Mouse (Mus musculus): ENCODE data around the gene Aldh16a1. TPM values are rescaled to one million over a fixed set of nuclear protein-coding genes. Genes with fewer than 3 reads are reported as not detected.
"Not testable (repeated sequence)": the region's sequence is repeated elsewhere in the genome, so short reads cannot be mapped to it uniquely, and the experiment has no call there.

The Aldh16a1 gene
- polyA plus RNA-seq, 1 experiment from 2014 or later: 49.3 TPM

DNA sequence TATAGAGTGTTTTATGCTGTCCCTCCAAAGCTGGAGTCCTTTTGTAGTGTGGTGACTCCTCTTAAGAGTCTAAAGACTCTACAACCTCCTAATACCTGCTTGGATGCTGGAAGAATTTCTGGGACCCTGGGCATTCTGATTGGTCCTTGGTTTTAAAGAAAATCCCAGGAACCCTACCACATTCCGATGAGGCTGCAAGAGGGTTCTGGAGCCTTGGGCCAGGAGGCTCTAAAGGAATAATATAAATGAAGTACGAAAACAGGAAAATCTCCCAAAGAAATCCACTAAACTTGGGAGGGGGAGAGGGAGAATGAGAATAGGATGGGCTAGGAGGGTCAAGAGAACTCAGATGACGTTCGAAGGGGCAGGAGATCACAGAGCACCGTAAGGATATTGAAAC, 798 bp downstream of the Aldh16a1 start:
- ATAC-seq (ENCODE audit: insufficient read depth, low FRiP score, low read depth): no peak
- Histone ChIP-seq H3K9me3 (no peaks in the 10 kb centered on the region), H3K36me3 (0 out of 2 replicates have a peak, but pooled peaks cover 4% of the 10 kb centered on the region), H3K4me1 (peaks cover 18% of the 10 kb centered on the region), H3K4me3 (replicated peaks) (peak overlapping the region; percentile 59), H3K27me3 (replicated peaks) (no peaks in the 10 kb centered on the region), H3K4me2 (peak overlapping the region; percentile 72), H3K27ac (peak overlapping the region; percentile 96), H3K9ac (peak overlapping the region; percentile 76)
- 1% methylated on average over 5 of the region's 5 CpGs for WGBS

DNA sequence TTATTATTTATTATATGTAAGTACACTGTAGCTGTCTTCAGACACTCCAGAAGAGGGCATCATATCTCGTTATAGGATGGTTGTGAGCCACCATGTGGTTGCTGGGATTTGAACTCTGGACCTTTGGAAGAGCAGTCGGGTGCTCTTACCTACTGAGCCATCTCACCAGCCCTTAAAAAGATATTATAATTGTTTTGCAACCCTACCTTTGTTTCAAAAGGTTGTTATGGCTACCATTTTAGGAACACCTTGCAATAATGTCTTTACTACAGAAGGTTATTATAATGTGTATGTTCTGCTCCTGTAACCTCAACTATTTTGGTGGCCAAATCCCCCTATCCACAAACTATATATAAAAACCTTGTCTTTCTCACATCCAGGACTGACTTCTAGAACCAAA, 1.3 kb downstream of the Aldh16a1 start:
- H3K4me3 ChIP-seq (replicated peaks); H3K27me3 ChIP-seq (replicated peaks); H3K36me3 ChIP-seq; H3K27ac ChIP-seq; H3K4me2 ChIP-seq; ATAC-seq (ENCODE audit: insufficient read depth, low FRiP score, low read depth); H3K9me3 ChIP-seq; H3K9ac ChIP-seq: not testable (repeated sequence)
- 84% methylated on average over 2 of the region's 2 CpGs for WGBS
- H3K4me1 ChIP-seq: peaks cover 18% of the 10 kb centered on the region

DNA sequence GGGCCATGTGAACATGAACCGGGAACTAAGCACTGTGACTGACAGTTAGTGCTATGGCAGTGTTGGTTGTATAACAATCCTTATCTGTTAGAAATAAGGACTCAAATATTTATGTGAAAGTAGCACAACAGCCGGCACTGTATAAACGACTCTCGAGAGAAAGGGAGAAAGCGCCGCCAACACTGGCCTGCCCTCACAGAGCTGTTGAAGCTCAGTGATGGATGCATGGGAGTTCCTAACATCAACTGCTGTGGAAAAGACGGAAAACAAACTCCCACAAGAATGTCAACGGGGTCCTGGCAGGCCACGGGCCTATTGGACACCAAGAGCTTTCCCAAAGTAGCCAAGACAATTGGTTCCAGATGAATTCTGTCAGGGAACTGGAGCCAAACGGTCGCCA, 3.1 kb downstream of the Aldh16a1 start:
- 29% methylated on average over 11 of the region's 11 CpGs for WGBS
- Histone ChIP-seq H3K4me2 (peak overlapping the region; percentile 2; the same call in 1 of the 2 replicates), H3K27ac (peak overlapping the region; percentile 82), H3K9ac (no peak overlapping the region), H3K9me3 (no peaks in the 10 kb centered on the region), H3K4me1 (peaks cover 18% of the 10 kb centered on the region), H3K4me3 (replicated peaks) (no peak overlapping the region), H3K36me3 (0 out of 2 replicates have a peak, but pooled peaks cover 8% of the 10 kb centered on the region), H3K27me3 (replicated peaks) (no peaks in the 10 kb centered on the region)
- no peak for ATAC-seq (ENCODE audit: insufficient read depth, low FRiP score, low read depth)

GRCm38 (mm10) chr7:45150321-45150720, 4.1 kb downstream of the Aldh16a1 start:
- Histone ChIP-seq H3K9me3 (no peaks in the 10 kb centered on the region), H3K9ac (no peak overlapping the region), H3K27ac (peak overlapping the region; percentile 82), H3K4me2 (no peak overlapping the region; the same call in 1 of the 2 replicates), H3K4me1 (peaks cover 17% of the 10 kb centered on the region), H3K36me3 (0 out of 2 replicates have a peak, but pooled peaks cover 16% of the 10 kb centered on the region), H3K4me3 (replicated peaks) (no peak overlapping the region), H3K27me3 (replicated peaks) (no peaks in the 10 kb centered on the region)
- WGBS: 44% methylated on average over 4 of the region's 4 CpGs
- ATAC-seq (ENCODE audit: insufficient read depth, low FRiP score, low read depth): no peak

DNA sequence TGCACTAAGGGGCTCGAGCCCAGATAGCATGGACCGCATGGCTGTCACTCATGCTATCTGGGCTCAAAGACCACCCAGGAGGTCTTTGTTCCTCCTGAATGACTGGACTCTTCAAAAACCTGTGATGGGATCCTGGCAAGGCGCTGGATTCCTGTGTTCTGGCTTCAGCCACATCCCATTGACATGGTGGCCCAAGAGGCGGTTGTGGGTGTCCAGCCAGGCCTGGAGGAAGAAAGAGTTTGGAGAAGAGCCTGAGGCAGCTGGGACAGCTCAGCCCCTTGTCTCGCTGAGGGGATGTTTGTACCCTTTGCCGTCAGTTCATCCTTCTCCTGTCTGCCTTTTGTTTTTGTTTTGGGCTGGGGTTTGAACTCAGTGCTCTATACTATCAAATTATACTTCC, 4.8 kb downstream of the Aldh16a1 start:
- 0 out of 2 replicates have a peak, but pooled peaks cover 22% of the 10 kb centered on the region for H3K36me3 ChIP-seq
- H3K27ac ChIP-seq: peak overlapping the region; percentile 82
- ATAC-seq (ENCODE audit: insufficient read depth, low FRiP score, low read depth): no peak
- H3K9ac ChIP-seq: no peak overlapping the region
- peaks cover 12% of the 10 kb centered on the region for H3K4me1 ChIP-seq
- H3K27me3 ChIP-seq (replicated peaks): no peaks in the 10 kb centered on the region
- WGBS: 53% methylated on average over 6 of the region's 6 CpGs
- no peak overlapping the region for H3K4me3 ChIP-seq (replicated peaks)
- H3K9me3 ChIP-seq: no peaks in the 10 kb centered on the region
- no peak overlapping the region for H3K4me2 ChIP-seq

- Histone ChIP-seq H3K4me2 (no peak overlapping the region), H3K27me3 (replicated peaks) (no peaks in the 10 kb centered on the region), H3K4me3 (replicated peaks) (no peak overlapping the region), H3K36me3 (0 out of 2 replicates have a peak, but pooled peaks cover 23% of the 10 kb centered on the region), H3K27ac (0 out of 2 replicates have a peak overlapping the region, but pooled peaks have one; percentile 42), H3K4me1 (peaks cover 12% of the 10 kb centered on the region), H3K9me3 (no peaks in the 10 kb centered on the region), H3K9ac (no peak overlapping the region)
- ATAC-seq (ENCODE audit: insufficient read depth, low FRiP score, low read depth): no peak
- 59% methylated on average over 4 of the region's 4 CpGs for WGBS
These were observed 5.8 kb downstream of the Aldh16a1 start for GRCm38 (mm10) chr7:45148534-45149098.

GRCm38 (mm10) chr7:45147899-45148298, 6.5 kb downstream of the Aldh16a1 start:
- no peak overlapping the region for H3K4me3 ChIP-seq (replicated peaks)
- ATAC-seq (ENCODE audit: insufficient read depth, low FRiP score, low read depth): no peak
- no peak overlapping the region for H3K4me2 ChIP-seq
- H3K4me1 ChIP-seq: peaks cover 12% of the 10 kb centered on the region
- 86% methylated on average over 11 of the region's 11 CpGs for WGBS
- no peaks in the 10 kb centered on the region for H3K9me3 ChIP-seq
- no peaks in the 10 kb centered on the region for H3K27me3 ChIP-seq (replicated peaks)
- no peak overlapping the region for H3K9ac ChIP-seq
- H3K36me3 ChIP-seq: 0 out of 2 replicates have a peak, but pooled peaks cover 30% of the 10 kb centered on the region
- no peak overlapping the region for H3K27ac ChIP-seq

DNA sequence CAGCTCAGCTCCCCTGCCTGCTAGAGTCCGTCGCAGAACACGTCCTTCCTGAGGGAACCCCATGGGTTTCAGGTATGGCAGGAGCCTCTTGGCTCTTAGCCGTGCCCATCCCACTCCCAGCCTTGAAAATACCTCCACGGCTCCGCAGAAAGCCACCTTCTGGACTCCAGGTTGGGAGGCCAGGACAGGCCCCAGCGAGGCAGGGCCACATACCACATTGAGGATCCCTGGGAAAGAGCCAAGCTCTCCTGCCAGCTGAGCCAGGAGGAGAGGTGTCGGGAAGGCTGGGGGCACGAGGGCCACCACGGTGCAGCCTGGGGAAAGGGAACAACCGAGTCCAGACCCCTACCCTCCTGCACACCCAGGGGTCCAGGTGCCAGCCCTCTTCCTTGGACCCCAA, 7.1 kb downstream of the Aldh16a1 start:
- no peak for ATAC-seq (ENCODE audit: insufficient read depth, low FRiP score, low read depth)
- H3K36me3 ChIP-seq: 0 out of 2 replicates have a peak, but pooled peaks cover 35% of the 10 kb centered on the region
- H3K27me3 ChIP-seq (replicated peaks): no peaks in the 10 kb centered on the region
- no peak overlapping the region for H3K9ac ChIP-seq
- no peak overlapping the region for H3K4me3 ChIP-seq (replicated peaks)
- no peak overlapping the region for H3K27ac ChIP-seq
- 94% methylated on average over 11 of the region's 11 CpGs for WGBS
- no peak overlapping the region for H3K4me2 ChIP-seq
- H3K4me1 ChIP-seq: peaks cover 12% of the 10 kb centered on the region
- no peaks in the 10 kb centered on the region for H3K9me3 ChIP-seq

DNA sequence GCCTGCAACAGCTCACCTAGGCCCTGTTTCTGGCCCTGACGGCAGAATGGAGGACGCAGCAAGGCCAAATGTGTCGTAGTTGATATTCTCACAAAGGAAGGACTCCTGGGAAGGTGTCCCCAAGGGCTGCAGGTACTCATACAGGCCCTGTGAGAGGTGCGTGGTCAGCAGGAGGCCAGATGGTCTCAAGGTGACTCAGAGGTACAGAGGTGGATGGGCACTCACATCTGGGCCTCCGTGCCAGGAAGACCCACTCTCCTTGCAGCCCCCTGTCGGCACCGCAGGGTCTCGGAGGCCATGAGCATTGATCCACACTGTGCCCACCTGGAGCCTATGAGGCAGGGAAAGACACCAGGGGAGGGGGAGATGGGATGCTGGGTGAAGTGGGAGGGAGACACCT, 8.9 kb downstream of the Aldh16a1 start:
- no peak overlapping the region for H3K9ac ChIP-seq
- H3K36me3 ChIP-seq: 0 out of 2 replicates have a peak, but pooled peaks cover 43% of the 10 kb centered on the region
- no peak overlapping the region for H3K27ac ChIP-seq
- no peak for ATAC-seq (ENCODE audit: insufficient read depth, low FRiP score, low read depth)
- H3K4me2 ChIP-seq: no peak overlapping the region
- WGBS: 93% methylated on average over 8 of the region's 8 CpGs
- no peaks in the 10 kb centered on the region for H3K9me3 ChIP-seq
- no peaks in the 10 kb centered on the region for H3K27me3 ChIP-seq (replicated peaks)
- no peak overlapping the region for H3K4me3 ChIP-seq (replicated peaks)
- H3K4me1 ChIP-seq: peaks cover 1% of the 10 kb centered on the region

DNA sequence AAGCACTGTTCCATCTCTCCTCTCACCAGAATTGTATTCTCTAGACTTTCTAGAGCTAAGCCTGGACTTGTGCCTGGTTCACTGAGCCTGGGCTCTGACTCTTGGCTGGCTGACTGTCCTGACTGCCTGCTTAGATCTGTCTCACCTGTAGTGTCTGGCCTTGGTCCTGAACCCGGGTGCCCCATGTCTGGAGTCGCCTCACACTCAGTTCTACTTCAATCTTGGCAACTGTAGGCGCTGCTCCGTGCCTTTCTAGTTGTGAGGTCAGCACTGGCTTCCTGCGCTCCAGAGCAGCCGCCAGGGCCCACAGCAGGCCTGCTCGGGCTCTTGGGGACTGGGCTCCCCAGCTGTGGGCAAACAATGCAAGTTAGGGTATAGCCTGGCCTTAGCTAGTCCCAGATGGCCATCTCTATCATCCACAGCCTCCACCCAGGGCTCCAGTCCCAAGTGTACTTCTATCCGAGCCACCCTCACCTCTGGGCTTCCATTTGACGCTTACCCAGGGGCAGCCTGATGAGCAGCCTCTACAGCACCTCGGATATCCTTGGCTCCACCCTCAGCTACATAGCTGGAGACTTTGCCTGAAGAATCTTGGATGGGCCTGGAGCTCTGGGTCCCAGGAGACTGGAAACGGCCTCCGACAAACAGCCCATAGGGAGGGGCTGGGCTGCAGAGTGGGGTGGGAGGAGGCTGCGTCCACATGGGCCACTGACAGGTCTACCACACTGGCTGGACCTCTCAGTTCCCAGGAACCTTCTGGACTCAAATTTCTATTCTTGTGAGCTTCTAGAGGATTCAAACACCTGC, 9.8 kb downstream of the Aldh16a1 start:
- Histone ChIP-seq H3K4me2 (no peak overlapping the region), H3K9ac (no peak overlapping the region), H3K36me3 (0 out of 2 replicates have a peak, but pooled peaks cover 43% of the 10 kb centered on the region), H3K4me1 (no peaks in the 10 kb centered on the region), H3K4me3 (replicated peaks) (no peak overlapping the region), H3K27me3 (replicated peaks) (no peaks in the 10 kb centered on the region), H3K9me3 (no peaks in the 10 kb centered on the region), H3K27ac (no peak overlapping the region)
- WGBS: 81% methylated on average over 13 of the region's 13 CpGs
- no peak for ATAC-seq (ENCODE audit: insufficient read depth, low FRiP score, low read depth)

- 0 out of 2 replicates have a peak, but pooled peaks cover 40% of the 10 kb centered on the region for H3K36me3 ChIP-seq
- 87% methylated on average over 5 of the region's 5 CpGs for WGBS
- no peak overlapping the region for H3K9ac ChIP-seq
- H3K27ac ChIP-seq: no peak overlapping the region
- H3K4me1 ChIP-seq: no peaks in the 10 kb centered on the region
- no peak overlapping the region for H3K4me3 ChIP-seq (replicated peaks)
- H3K4me2 ChIP-seq: no peak overlapping the region
- no peaks in the 10 kb centered on the region for H3K9me3 ChIP-seq
- no peak for ATAC-seq (ENCODE audit: insufficient read depth, low FRiP score, low read depth)
- H3K27me3 ChIP-seq (replicated peaks): no peaks in the 10 kb centered on the region
These were observed 12.5 kb downstream of the Aldh16a1 start for GRCm38 (mm10) chr7:45141914-45142313.

GRCm38 (mm10) chr7:45141319-45141718, 13.1 kb downstream of the Aldh16a1 start:
- H3K9me3 ChIP-seq: no peaks in the 10 kb centered on the region
- H3K4me3 ChIP-seq (replicated peaks): no peak overlapping the region
- H3K36me3 ChIP-seq: 0 out of 2 replicates have a peak, but pooled peaks cover 34% of the 10 kb centered on the region
- no peak overlapping the region for H3K27ac ChIP-seq
- no peaks in the 10 kb centered on the region for H3K27me3 ChIP-seq (replicated peaks)
- WGBS: 89% methylated on average over 3 of the region's 3 CpGs
- no peak overlapping the region for H3K9ac ChIP-seq
- H3K4me1 ChIP-seq: no peaks in the 10 kb centered on the region
- no peak overlapping the region for H3K4me2 ChIP-seq
- ATAC-seq (ENCODE audit: insufficient read depth, low FRiP score, low read depth): no peak
